In the genomic region with DNA sequence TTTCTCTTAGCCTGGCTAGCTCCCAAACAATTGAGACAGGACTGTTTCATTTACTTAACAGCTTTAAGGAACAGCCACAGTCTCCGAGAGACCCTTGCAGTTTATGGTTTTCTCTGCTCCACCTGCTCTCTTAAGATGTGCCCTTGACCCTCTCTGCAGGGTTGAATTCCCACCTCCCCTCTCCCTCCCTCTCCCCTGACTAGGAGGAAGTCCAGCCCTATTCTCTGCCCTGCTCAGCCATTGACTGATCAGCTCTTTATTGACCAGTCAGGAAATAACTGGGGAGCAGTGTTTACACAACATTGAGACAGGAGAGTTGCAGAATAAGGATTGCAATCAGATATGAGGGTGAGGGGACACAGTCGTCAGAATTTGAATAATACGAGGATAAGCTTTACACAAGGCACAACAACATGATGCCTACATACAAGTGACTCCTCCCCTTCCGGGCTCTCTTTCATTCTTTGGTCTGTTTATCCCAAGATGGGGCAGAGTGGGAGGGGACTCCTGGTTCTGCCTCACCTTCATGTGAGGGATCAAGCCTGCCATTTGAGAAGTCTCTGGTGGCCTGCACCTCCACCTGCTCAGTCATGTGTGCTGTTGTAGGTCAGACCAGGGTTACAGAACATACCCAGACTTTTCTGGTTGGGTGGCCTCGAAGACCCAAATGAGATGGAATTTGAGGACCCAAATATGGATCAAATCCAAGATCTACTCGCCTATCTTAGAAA, we compare ENCODE assay signal across 27 mouse cellular contexts. TPM values are rescaled to one million over a fixed set of nuclear protein-coding genes. Genes with fewer than 3 reads are reported as not detected.
DNase-seq lines count a peak whose midpoint lies in the region; ATAC-seq and TF ChIP-seq lines count a peak whose summit lies in the region.
"Had no signal": no experiment of that assay in that cellular context is flagged by ENCODE, and none has a peak within 500 bp of the region (broad histone marks: within the 10 kb centered on the region; RNA-seq: fewer than 3 reads in every experiment).

No protein-coding gene starts in this region.

- WGBS in kidney, embryonic 14.5 days = 52% methylated on average over 6 of the region's 6 CpGs
- WGBS in kidney, postnatal 0 days = 41% methylated on average over 6 of the region's 6 CpGs
- 46% methylated on average over 6 of the region's 6 CpGs for WGBS in lung, embryonic 16.5 days

- no peaks in the 10 kb centered on the region for H3K36me3 ChIP-seq in kidney, embryonic 14.5 days (ENCODE audit: control insufficient read depth, insufficient read depth, low read length)
- no peaks in the 10 kb centered on the region for H3K36me3 ChIP-seq in kidney, postnatal 0 days (ENCODE audit: insufficient read depth, low read length)
- no peaks in the 10 kb centered on the region for H3K36me3 ChIP-seq in lung, embryonic 16.5 days (ENCODE audit: control insufficient read depth, insufficient read depth, low read length)
- H3K36me3 ChIP-seq: forebrain, embryonic 10.5 days; G1E; heart, embryonic 12.5 days; heart, embryonic 15.5 days; hindbrain, embryonic 10.5 days; hindbrain, embryonic 13.5 days had no signal

- no peak overlapping the region for H3K4me2 ChIP-seq in kidney, embryonic 14.5 days (replicated peaks; ENCODE audit: low read depth, low read length)
- no peak overlapping the region for H3K4me2 ChIP-seq in kidney, postnatal 0 days (ENCODE audit: low read length)
- no peak overlapping the region for H3K4me2 ChIP-seq in lung, embryonic 16.5 days (ENCODE audit: low read depth, low read length)
- H3K4me2 ChIP-seq: forebrain, embryonic 13.5 days; heart, embryonic 12.5 days; heart, embryonic 15.5 days; hindbrain, embryonic 13.5 days had no signal

- no peaks in the 10 kb centered on the region for H3K4me1 ChIP-seq in kidney, embryonic 14.5 days (ENCODE audit: control insufficient read depth, insufficient read depth, low read length)
- H3K4me1 ChIP-seq in kidney, postnatal 0 days (replicated peaks; ENCODE audit: insufficient read depth, low read length) = peaks cover 12% of the 10 kb centered on the region; the same call in 1 of the 2 replicates
- 0 out of 2 replicates have a peak, but pooled peaks cover 3% of the 10 kb centered on the region for H3K4me1 ChIP-seq in lung, embryonic 16.5 days (replicated peaks; ENCODE audit: control insufficient read depth, insufficient read depth, low read length)
- H3K4me1 ChIP-seq: forebrain, embryonic 10.5 days; forebrain, embryonic 13.5 days; hindbrain, embryonic 10.5 days; hindbrain, embryonic 13.5 days had no signal

- H3K9me3 ChIP-seq in kidney, embryonic 14.5 days (ENCODE audit: control insufficient read depth, low read length) = no peaks in the 10 kb centered on the region
- no peaks in the 10 kb centered on the region for H3K9me3 ChIP-seq in kidney, postnatal 0 days (replicated peaks; ENCODE audit: low read length)
- no peaks in the 10 kb centered on the region for H3K9me3 ChIP-seq in lung, embryonic 16.5 days (ENCODE audit: control insufficient read depth, low read length)
- H3K9me3 ChIP-seq: forebrain, embryonic 10.5 days; forebrain, embryonic 13.5 days; G1E; heart, embryonic 12.5 days; heart, embryonic 15.5 days; hindbrain, embryonic 10.5 days; hindbrain, embryonic 13.5 days had no signal

- peak; percentile 58; the same call in 1 of the 2 replicates for ATAC-seq in kidney, embryonic 14.5 days (ENCODE audit: low FRiP score, low TSS enrichment)
- peak; percentile 38; the same call in 1 of the 2 replicates for ATAC-seq in kidney, postnatal 0 days (replicated peaks; ENCODE audit: low FRiP score, low read depth)
- 0 out of 2 replicates have a peak, but pooled peaks have one; percentile 41 for ATAC-seq in lung, embryonic 16.5 days (ENCODE audit: low read depth)
- ATAC-seq: forebrain, embryonic 13.5 days; forebrain, embryonic 16.5 days; Patski had no signal

- no peaks in the 10 kb centered on the region for H3K27me3 ChIP-seq in kidney, embryonic 14.5 days (ENCODE audit: control insufficient read depth, insufficient read depth, low read length)
- no peaks in the 10 kb centered on the region for H3K27me3 ChIP-seq in kidney, postnatal 0 days (ENCODE audit: insufficient read depth, low read length)
- no peaks in the 10 kb centered on the region for H3K27me3 ChIP-seq in lung, embryonic 16.5 days (ENCODE audit: control insufficient read depth, insufficient read depth, low read depth, low read length)
- H3K27me3 ChIP-seq: CH12.LX; forebrain, embryonic 13.5 days; heart, embryonic 12.5 days; heart, embryonic 15.5 days; hindbrain, embryonic 13.5 days; Patski had no signal

- DNase-seq in kidney, postnatal 10 days = no peak
- peak; percentile 24 for DNase-seq in kidney, postnatal 0 days (ENCODE audit: low spot score)
- DNase-seq in kidney, adult 18-20 months = no peak
- DNase-seq in lung, postnatal 14 days = no peak
- DNase-seq: adrenal gland, postnatal 10 days; adrenal gland, postnatal 36 days; B cell, adult 2 months; cerebellum, adult 18-20 months; cerebellum, adult 9-10 months; cerebellum, postnatal 14 days; gastrocnemius, postnatal 10 days; gastrocnemius, postnatal 36 days; heart, adult 2 months; heart, postnatal 10 days; heart, postnatal 36 days had no signal

- H3K27ac ChIP-seq in kidney, embryonic 14.5 days (ENCODE audit: low read depth, low read length) = no peak overlapping the region
- H3K27ac ChIP-seq in kidney, postnatal 0 days = no peak overlapping the region
- H3K27ac ChIP-seq in lung, embryonic 16.5 days (ENCODE audit: low read length) = no peak overlapping the region
- H3K27ac ChIP-seq: forebrain, embryonic 10.5 days; forebrain, embryonic 13.5 days; heart, adult 2 months; heart, embryonic 15.5 days; hindbrain, embryonic 10.5 days; hindbrain, embryonic 13.5 days had no signal

- no peak overlapping the region for H3K9ac ChIP-seq in kidney, embryonic 14.5 days (ENCODE audit: low read depth, low read length)
- no peak overlapping the region for H3K9ac ChIP-seq in kidney, postnatal 0 days (ENCODE audit: low read depth, low read length)
- H3K9ac ChIP-seq in lung, embryonic 16.5 days (ENCODE audit: low read length) = no peak overlapping the region
- H3K9ac ChIP-seq: forebrain, embryonic 13.5 days; heart, embryonic 12.5 days; heart, embryonic 15.5 days; hindbrain, embryonic 13.5 days had no signal

- TF ChIP-seq CTCF in kidney, postnatal 0 days (IDR thresholded peaks at IDR 0.05; ENCODE audit: low read depth) = no peak

- H3K4me3 ChIP-seq in kidney, embryonic 14.5 days (ENCODE audit: low read length) = no peak overlapping the region
- no peak overlapping the region for H3K4me3 ChIP-seq in kidney, postnatal 0 days (replicated peaks; ENCODE audit: low read depth, low read length)
- H3K4me3 ChIP-seq in lung, embryonic 16.5 days (ENCODE audit: low read length) = no peak overlapping the region
- H3K4me3 ChIP-seq: forebrain, embryonic 10.5 days; forebrain, embryonic 13.5 days; heart, adult 2 months; heart, embryonic 12.5 days; heart, embryonic 15.5 days; hindbrain, embryonic 10.5 days; hindbrain, embryonic 13.5 days had no signal

RNA-seq across cellular contexts. Expression of a gene that starts 49.4 kb away (rescaled TPM):
- 2.4 and 3.2 TPM in 2 replicates for polyA plus RNA-seq in kidney, embryonic 14.5 days (2014; fragmentation: Nextera tagmentation; extraction: Ambion mirVana)
- 7.9 and 8.1 TPM in 2 replicates for polyA plus RNA-seq in kidney, postnatal 0 days (2015; fragmentation: Nextera tagmentation; extraction: Ambion mirVana)
- 2.4 and 3.4 TPM in 2 replicates for polyA plus RNA-seq in lung, embryonic 16.5 days (2015; fragmentation: Nextera tagmentation; extraction: Ambion mirVana)
- polyA plus RNA-seq: G1E, Patski had no signal
